Mouse (Mus musculus): ENCODE measurements around the gene Fbxl13.

DNA sequence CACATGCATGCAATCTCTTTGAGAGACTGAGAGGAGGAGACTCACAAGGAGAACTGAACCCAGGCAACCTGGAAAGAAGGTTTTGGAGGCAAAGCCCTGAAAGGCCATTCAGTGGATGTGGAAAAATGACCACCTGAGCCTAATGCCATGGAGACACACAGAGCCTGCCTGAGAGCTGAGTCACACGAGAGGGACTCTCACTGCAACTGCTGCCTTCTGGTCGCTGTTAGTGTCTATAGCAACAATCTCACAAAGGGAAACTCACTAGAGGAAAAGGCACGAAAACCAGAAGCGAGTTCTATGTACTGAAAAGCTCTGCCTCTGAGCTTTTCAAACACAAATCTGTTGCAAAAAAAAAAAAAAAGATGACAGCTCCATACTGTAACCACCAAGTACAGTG lies 41.6 kb upstream of the Fbxl13 start:
- TF ChIP-seq E2F4 (IDR thresholded peaks at IDR 0.05; ENCODE audit: insufficient read depth) (no peak), MAX (IDR thresholded peaks at IDR 0.05; ENCODE audit: low read depth) (no peak), CEBPB (IDR thresholded peaks at IDR 0.05; ENCODE audit: insufficient read depth, poor library complexity, severe bottlenecking) (no peak), POLR2A (IDR thresholded peaks at IDR 0.05; ENCODE audit: insufficient read length, low read depth) (no peak)

Data from myocyte (in vitro differentiated cells).